Mouse (Mus musculus) heart, postnatal 36 days (tissue): ENCODE data around the gene Eapp. TPM values are rescaled to one million over a fixed set of nuclear protein-coding genes. Genes with fewer than 3 reads are reported as not detected.

Source experiments
- DNase-seq, 2 experiments: peaks; one replicate each; pipeline ENCODE4 v3.0.0; 2021 to 2022
- intact Hi-C: fragments of 180-260 bp; cut with DNase I; formaldehyde crosslinking; loops from one replicate; pipeline ENCODE4 v1.15.1; 2025
- microRNA-seq, 2 experiments: library from miRNA; unstranded; fragments of <30 nt; microRNA quantifications; one replicate each; pipeline ENCODE4 v1.2.0; 2021; ENCODE audit warnings: borderline number of aligned reads in 2 of 2
- total RNA-seq, 2 experiments: library from RNA; stranded (reverse); gene quantifications; 2 replicates each; pipeline ENCODE4 v1.2.3; 2021

The Eapp gene
- total RNA-seq, 2 experiments from 2014 or later, result 29.2 to 29.4 TPM

GRCm38 (mm10) chr12:54651158-54651557, 44.5 kb downstream of the Eapp start:
- no peak for DNase-seq
- intact Hi-C loops, result no loop called here

GRCm38 (mm10) chr12:54644947-54645346, 50.8 kb downstream of the Eapp start:
- intact Hi-C loops, result no loop called here
- no peak for DNase-seq

GRCm38 (mm10) chr12:54643320-54643892, 52.3 kb downstream of the Eapp start:
- intact Hi-C loops, result no loop called here

GRCm38 (mm10) chr12:54641374-54641773, 54.3 kb downstream of the Eapp start:
- intact Hi-C loops, result no loop called here
- DNase-seq, result no peak

More at GRCm38 (mm10) chr12:54643320-54643892, 52.3 kb downstream of the Eapp start:
- no peak for DNase-seq

- intact Hi-C loops, result no loop called here
- DNase-seq, result no peak
Measured at GRCm38 (mm10) chr12:54640259-54640658, 55.4 kb downstream of the Eapp start.

- DNase-seq, result no peak
Measured at GRCm38 (mm10) chr12:54637033-54637432, 58.7 kb downstream of the Eapp start.

GRCm38 (mm10) chr12:54632141-54632540, 63.6 kb downstream of the Eapp start:
- DNase-seq, result no peak
- intact Hi-C loops, result no loop called here

More at GRCm38 (mm10) chr12:54637033-54637432, 58.7 kb downstream of the Eapp start:
- intact Hi-C loops, result no loop called here

- DNase-seq, result no peak
Measured at GRCm38 (mm10) chr12:54621942-54622341, 73.8 kb downstream of the Eapp start.

More at GRCm38 (mm10) chr12:54621942-54622341, 73.8 kb downstream of the Eapp start:
- intact Hi-C loops, result loop anchor here (1.0 kb wide), 1 partner anchor 11 kb away; no protein-coding TSS in a partner anchor

Small RNA genes lying within 50 kb of the gene (microRNA-seq; reads per million reads assigned to microRNA genes)
- gene Mir1892, result 0 reads per million in 2 experiments

Other genes with a start within 250 kb of the Eapp start
- 10 to 100 TPM; 32.9 to 38.8 TPM for gene Sptssa, start 39.3 kb downstream of the Eapp start, total RNA-seq
- gene Snx6, start 99.8 kb upstream of the Eapp start, total RNA-seq, result 10 to 100 TPM; 30.9 to 34.6 TPM
- 100 to 1,000 TPM; 379 to 384 TPM for gene Cfl2, start 167.0 kb upstream of the Eapp start, total RNA-seq